Mouse (Mus musculus): Measurements from ENCODE around the gene Impg1.
A peak's percentile ranks its signal among the peaks of the same experiment; 100 is the strongest.

The Impg1 gene

GRCm38 (mm10) chr9:80277157-80277556 is 188.1 kb downstream of the Impg1 start:
- DNase-seq = peak; percentile 15

DNA sequence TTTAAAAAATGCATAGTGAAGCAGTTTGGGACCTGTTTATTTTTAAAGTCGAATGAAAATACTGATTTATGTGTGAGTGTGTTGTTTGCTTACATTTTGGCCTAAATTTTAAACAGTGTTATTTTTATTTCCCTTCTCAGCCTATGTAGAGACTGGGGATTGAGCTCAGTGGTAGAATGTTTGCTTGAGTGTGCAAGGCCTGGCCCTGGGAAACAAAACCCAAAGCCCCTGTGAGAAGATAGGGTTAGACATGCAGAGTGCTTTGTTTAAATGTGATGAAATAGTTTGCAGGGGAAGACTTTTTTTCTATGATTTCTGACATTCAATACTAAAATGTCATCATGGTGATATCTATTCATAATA is 189.5 kb downstream of the Impg1 start:
- DNase-seq = no peak

DNA sequence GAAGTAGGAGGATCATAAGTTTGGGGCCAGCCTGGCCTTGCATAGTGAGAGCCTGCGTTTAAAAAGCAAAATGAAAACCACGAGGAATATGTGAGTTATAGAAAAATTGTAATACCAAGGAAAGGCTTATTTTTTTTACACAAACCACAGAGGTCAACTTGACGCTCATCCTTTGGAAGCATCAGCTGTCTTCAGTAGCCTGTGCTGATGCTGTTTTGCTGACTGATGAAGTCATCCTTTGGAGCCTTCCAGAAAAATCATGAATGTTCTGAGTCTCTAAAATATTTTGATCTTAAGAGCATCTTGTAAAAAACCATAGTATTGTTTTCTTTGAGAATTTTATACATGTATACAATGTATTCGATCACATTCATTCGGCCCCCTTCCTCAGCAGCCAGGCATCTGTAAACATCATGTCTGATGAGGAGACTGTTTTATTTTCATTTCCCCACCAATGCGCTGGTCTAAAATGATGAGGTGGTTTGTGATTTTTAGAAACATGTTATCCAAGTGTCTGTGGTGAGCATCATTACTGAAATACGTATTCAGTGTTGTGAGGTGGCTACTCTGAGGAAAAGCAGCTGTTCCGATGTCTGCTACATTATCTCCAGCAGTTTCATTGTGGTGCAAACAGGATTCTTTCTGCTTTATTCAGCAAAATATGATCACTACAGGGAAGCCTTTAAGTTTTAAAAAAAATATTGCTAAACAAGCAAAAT is 190.1 kb downstream of the Impg1 start:
- DNase-seq = no peak

DNA sequence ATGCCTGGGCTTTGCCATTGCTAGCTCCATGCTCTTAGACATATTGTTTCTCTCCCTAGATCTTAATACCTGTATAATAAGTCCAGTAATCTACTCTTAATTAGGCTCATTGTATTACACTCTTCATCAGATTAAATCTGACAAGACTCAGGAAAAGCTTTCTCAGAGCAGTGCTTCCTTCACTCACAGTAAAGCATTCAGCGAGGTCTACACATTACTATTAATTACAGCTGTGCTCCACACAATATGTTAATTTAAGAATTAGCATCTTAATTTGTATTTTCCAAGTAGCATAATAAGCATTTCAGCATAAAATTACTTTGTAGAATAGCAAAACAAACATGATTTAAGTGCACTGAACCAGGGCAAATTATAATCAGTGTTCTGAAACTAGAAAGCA is 192.3 kb downstream of the Impg1 start:
- peak; percentile 39 for DNase-seq

- no peak for DNase-seq
Observed at GRCm38 (mm10) chr9:80269596-80269995, 195.7 kb downstream of the Impg1 start.

GRCm38 (mm10) chr9:80266507-80266906 is 198.8 kb downstream of the Impg1 start:
- DNase-seq = no peak

GRCm38 (mm10) chr9:80266086-80266485 is 199.2 kb downstream of the Impg1 start:
- no peak for DNase-seq

Data from retina, postnatal 1 day (tissue).